Mouse (Mus musculus) ovary, postnatal 14 days (tissue): ENCODE measurements around the gene Slc31a1.

Experiments used
- DNase-seq: peaks from one replicate; pipeline ENCODE4 v3.0.0; 2022; ENCODE audit warnings: low spot score

Gene Slc31a1

DNA sequence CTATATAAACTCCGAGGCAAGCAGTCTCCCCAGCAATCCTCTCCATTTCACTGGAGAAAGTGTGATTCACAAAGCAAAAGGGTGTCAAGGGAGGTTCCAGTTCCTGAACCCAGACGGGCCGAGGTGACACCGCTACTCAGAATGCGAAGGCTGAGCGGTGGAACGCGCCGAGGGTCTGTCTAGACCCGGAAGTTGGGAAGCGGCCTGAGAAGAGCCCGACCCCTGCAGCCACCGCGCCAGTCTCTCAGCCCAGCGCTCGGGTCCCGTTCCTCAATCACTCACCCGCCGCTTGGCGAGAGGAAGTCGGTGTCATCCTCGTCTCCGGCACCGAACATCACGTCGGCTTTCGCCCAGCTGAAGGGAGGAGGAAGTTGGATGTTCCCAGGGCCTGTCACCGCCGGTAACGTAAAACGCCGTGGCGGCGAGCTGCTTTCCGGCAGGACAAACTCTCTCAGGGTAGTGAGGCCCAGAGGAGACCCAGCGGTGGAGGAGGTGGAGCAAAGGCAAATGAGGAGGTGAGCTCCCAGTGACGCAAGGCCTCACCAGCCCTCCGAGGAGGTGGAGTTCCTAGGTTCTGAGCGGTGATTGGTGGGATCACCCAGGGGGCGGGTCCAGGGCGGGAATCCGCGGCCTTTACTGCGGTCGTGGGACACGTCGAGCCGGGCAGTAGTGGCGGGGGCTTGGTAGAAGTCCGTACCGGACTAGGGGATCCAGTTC, at the start of gene Slc31a1, which contains the start of gene Fkbp15:
Gene Slc31a1 (plus strand): TSS at position 640 of the 717 bp plus-strand sequence.
Gene Fkbp15 (minus strand): TSS at position 461 of the 717 bp plus-strand sequence.
- peak; percentile 86 for DNase-seq

- no peak for DNase-seq
Observed at GRCm38 (mm10) chr4:62312821-62313220, 47.7 kb upstream of the Slc31a1 start.

GRCm38 (mm10) chr4:62313641-62314211, 46.8 kb upstream of the Slc31a1 start:
- DNase-seq: no peak

GRCm38 (mm10) chr4:62314516-62314915, 46.0 kb upstream of the Slc31a1 start:
- DNase-seq: no peak

- no peak for DNase-seq
Observed at GRCm38 (mm10) chr4:62316456-62316855, 44.1 kb upstream of the Slc31a1 start.

DNA sequence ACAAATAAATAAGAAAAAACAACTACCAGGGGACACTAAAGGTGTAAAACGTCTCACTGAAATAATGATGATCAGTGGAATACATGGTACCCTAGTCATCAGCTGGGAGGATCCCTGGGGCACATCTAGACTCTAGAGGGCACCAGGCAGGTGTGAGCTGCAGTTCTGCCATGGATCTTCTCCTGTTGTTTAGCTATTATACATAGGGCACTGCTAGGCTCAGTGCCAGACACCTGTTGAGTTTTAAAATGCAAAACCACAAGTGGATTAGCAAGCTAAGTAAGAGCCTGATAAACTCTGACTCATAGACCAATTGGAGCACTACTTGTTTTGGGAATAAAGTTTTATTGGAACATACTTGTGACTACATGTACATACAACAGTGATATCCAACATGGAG, 42.2 kb upstream of the Slc31a1 start:
- no peak for DNase-seq

DNA sequence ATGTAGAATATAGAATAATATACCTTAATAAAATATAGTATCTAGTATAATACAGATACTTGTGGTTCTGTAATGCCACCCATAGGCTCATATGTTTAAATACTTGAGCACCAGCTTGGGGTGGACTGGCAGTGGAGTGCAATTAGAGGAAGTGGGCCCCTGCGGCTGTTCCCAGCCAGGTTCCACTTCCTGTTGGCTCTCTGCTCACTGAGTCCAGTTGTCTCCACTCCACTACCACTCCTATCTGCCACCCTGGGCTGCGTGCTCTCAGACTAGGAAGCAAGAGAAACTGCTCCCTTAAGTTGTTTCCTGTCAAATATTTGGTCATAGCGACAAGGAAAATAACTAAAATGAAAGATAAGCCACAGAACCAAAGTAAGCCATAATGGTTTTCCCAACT, 37.8 kb upstream of the Slc31a1 start:
- DNase-seq: no peak

DNA sequence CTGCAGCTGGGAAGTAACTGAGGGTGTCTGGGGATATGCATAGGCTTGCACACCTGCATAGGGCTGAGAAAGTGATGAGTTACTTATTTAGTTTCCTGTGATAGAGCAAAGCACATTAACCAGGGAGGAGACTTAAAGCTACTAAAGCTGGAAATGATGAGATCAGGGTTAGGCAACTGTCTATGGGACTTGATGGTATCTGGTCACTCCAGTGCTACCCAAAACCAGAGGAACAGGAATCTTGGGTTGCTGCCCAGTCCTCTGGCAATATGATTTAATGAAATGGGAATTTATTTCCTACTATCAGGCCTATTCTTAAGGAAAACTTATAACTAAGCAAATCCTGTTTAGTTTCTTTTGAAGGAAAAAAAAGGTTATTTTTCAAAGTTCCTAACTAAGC, 34.4 kb upstream of the Slc31a1 start:
- DNase-seq: no peak

DNA sequence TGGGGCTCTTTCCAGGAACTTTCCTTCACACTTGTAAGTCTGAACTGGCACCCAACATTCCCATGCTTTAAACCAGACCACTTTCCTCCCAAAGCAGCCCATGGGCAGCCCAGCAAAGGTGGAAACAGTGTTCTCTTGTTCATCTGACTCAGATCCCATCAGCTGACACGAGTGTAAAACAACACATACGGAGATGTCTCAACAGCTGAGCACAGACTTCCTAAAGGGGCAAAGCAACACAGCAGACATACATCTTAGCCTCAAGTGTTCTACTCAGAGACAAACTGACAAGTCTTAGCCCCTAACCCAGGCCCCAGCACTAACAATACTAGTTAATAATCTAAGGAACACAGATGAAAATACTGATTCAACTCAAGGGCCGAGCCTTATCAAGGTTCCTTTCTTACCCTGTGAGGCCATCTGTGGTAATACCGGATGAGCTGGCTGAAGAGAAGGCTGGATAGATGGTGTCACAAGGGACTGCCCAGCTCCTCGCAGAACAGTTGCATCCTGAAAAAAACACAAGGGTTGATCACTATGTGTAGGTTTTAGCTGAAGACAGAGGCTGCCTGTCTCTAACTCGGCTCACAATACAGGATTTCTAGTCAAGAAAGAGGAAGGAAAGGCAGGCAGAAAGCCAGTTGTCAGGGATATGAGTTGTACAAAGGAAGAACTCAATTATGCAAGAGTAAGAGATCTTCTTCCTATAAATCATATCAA, 31.4 kb upstream of the Slc31a1 start:
- DNase-seq: no peak

DNA sequence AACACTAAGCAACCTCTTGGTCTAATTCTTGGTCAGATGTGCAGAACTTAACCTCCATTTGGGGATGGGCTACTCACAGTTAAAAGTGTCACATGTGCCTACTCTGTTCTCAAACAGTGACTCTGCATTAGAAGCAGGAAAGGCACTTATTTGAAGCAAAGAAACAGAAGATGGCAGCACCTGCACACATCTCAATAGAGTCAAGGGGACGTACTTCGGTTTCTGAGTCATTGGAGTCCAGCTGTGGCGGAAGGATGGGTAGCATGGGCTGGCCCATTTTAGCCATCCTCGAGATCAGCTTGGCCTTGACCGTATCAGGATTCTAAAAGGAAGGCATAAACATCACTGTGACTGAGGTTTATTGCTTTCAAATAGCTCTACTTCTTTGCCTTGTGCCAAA, 28.6 kb upstream of the Slc31a1 start:
- DNase-seq: no peak

DNA sequence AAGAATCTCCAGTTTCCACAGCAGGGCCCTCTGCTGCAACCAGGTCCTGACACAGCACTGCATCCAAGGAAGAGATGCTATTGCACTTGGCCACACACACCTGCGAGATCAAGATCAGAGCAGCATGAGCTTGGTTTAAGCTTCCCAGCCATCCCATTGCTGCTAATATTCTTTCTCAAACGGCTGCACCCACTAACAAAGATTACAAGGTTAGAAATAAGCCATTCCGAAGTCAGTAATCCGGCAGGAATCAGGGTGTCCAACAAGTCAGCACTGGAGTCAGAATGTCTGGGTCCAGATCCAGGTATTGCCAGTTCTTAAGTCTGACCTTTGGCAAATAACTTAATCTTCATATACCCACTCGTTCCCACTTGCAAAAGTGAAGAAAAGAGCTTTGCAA, 22.0 kb upstream of the Slc31a1 start:
- no peak for DNase-seq

GRCm38 (mm10) chr4:62344000-62344399, 16.5 kb upstream of the Slc31a1 start:
- DNase-seq: no peak

DNA sequence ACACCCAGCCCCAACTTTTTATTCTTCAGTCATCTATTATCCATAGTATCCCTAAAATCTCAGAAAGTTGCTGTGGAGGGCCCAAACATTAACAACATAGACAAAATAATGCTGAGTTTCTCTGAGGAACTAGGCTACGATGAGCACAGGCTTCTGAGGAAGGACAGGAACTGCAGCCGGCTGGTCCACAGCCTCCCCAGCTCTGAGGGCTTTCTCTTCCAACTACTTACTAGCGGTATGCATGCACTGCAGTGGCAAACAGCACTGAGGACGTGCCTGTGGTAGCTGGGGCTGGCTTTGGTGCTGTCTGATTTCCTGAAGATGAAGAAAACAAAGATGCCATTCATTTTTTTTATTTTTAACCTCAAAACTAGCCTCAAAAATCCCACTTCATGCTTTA, 14.7 kb upstream of the Slc31a1 start:
- no peak for DNase-seq

GRCm38 (mm10) chr4:62347605-62348328, 12.8 kb upstream of the Slc31a1 start:
- DNase-seq: no peak

- no peak for DNase-seq
Observed at GRCm38 (mm10) chr4:62348329-62348705, 12.2 kb upstream of the Slc31a1 start.

- no peak for DNase-seq
Observed at GRCm38 (mm10) chr4:62349371-62349770, 11.2 kb upstream of the Slc31a1 start.

DNA sequence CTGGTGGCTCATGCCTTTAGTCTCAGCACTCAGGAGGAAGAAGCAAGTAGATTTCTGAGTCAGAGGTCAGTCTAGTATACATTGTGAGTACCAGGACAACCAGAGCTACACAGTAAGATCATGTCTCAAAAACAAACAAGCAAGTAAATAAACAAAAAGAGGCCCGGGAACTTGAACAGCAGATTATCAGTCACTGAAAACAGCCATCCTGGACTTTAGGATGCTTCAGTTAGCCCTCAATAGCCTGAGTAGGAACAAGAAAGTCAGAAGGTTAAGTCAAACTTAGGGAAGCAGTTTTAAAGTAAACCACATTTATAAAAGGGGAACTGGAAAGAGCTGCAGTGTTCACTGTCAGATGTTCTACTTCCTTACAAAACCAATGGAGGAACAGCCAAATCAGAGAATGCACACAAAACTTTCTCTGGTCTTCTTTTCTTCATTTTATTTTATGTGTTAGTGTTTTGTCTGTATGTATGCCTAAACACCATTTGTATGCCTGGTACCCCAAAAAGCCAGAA, 2.8 kb upstream of the Slc31a1 start:
- no peak for DNase-seq

DNA sequence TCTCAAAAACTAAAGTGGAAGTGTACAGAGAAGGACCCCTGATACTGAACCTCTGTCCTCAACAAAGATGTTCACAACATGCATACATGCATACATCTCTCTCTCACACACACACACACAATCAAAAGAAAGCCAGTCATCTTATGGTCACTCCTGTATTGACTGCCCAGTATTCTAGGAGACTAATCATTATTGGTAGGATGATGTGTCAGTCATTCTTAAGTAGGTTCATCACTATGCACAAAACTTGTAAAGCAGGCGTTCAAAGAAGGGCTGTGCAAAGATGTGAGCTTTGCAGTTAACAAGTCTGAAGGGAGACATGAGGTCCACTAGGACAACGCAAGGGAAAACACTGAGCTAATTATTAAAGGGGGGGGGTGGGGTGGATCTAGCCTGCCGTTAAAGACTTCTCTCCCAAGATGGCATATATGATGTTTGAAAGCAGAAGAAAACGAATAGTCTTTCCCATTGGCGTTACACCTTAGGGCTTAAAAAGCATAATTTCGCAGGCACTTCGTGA, 1.2 kb upstream of the Slc31a1 start:
- no peak for DNase-seq

- no peak for DNase-seq
Observed at GRCm38 (mm10) chr4:62360805-62361455, 403 bp downstream of the Slc31a1 start.

GRCm38 (mm10) chr4:62361571-62361970, 1.0 kb downstream of the Slc31a1 start:
- no peak for DNase-seq

DNA sequence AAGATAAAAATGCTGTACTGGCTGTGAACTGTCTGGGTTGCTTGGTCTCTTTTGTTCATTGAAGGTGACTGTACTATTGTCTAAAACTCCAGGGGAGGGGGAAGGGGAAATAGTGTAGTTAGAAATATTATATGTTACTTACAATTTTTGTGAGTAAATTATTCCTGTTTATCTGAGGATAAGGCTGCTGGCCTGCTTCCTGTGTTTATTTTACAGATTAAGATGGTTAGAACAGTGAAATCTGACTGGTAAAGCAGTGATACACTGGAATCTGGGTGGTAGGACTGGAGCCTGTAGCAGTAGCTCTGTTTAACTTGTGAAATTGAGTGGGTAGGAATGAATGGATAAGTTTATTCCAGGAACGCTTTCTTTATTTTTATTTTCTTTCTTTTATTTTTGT, 1.5 kb downstream of the Slc31a1 start:
- DNase-seq: no peak

- DNase-seq: no peak
Observed at GRCm38 (mm10) chr4:62362437-62362836, 1.9 kb downstream of the Slc31a1 start.
